Mouse (Mus musculus) spleen, adult 2 months (tissue): ENCODE data around the gene Slc17a6. TPM values are rescaled to one million over a fixed set of nuclear protein-coding genes. Genes with fewer than 3 reads are reported as not detected.

Experiments used
- DNase-seq, 2 experiments: peaks; one replicate each; pipeline versions ENCODE4 v3.0.0 to v3.0.0-alpha.2; 2012 to 2021; ENCODE audit warnings: low spot score in 2 of 2, low read depth in 1 of 2
- H3K27ac ChIP-seq: fragments of 200-500 bp; 2 replicates; pipeline ENCODE4 v1.5.1; 2012; ENCODE audit warnings: low read length, inconsistent platforms; ENCODE audit not compliant: insufficient read depth
- H3K27me3 ChIP-seq: fragments of 200-500 bp; 2 replicates; pipeline ENCODE4 v1.6.1; 2012; ENCODE audit warnings: mild to moderate bottlenecking, moderate library complexity, low read length, inconsistent platforms; ENCODE audit not compliant: control insufficient read depth, insufficient read depth
- H3K36me3 ChIP-seq: fragments of 200-500 bp; 2 replicates; pipeline ENCODE4 v1.6.1; 2012; ENCODE audit warnings: mild to moderate bottlenecking, low read length, inconsistent platforms; ENCODE audit not compliant: control insufficient read depth, insufficient read depth
- H3K4me1 ChIP-seq: fragments of 200-500 bp; 2 replicates; pipeline ENCODE4 v1.6.1; 2011; ENCODE audit warnings: inconsistent platforms; ENCODE audit not compliant: control insufficient read depth, insufficient read depth, insufficient read length
- H3K4me3 ChIP-seq: fragments of 200-500 bp; 2 replicates; pipeline ENCODE4 v1.5.1; 2011; ENCODE audit warnings: mild to moderate bottlenecking, inconsistent platforms; ENCODE audit not compliant: insufficient read depth, insufficient read length; ENCODE audit errors: extremely low read depth
- CTCF ChIP-seq: fragments of 200-500 bp; IDR thresholded peaks from 2 replicates; pipeline ENCODE4 v1.5.1; 2011; ENCODE audit warnings: mild to moderate bottlenecking, inconsistent platforms; ENCODE audit not compliant: insufficient read depth, insufficient read length, insufficient replicate concordance; ENCODE audit errors: extremely low read depth
- POLR2A ChIP-seq: fragments of 200-500 bp; IDR thresholded peaks from 2 replicates; pipeline ENCODE4 v1.6.1; 2011; ENCODE audit warnings: low read depth, low read length, inconsistent platforms
- WGBS: fragments of 180-500 bp; shearing (Covaris S2); methylation state at CpG from one replicate; pipeline ENCODE4 v1.1.7; 2018; 5-methylcytosine and 5-hydroxymethylcytosine counted together
- polyA plus RNA-seq: library from polyadenylated mRNA; depleted of rRNA; stranded (reverse); fragments of >200 nt; gene quantifications from 2 replicates; pipeline ENCODE4 v1.2.3, GENCODE M21; 2012

Slc17a6 gene
- polyA plus RNA-seq, 1 experiment, result not detected

GRCm38 (mm10) chr7:51627666-51628065 is 5.9 kb downstream of the Slc17a6 start:
- TF ChIP-seq CTCF, result no peak
- TF ChIP-seq POLR2A, result no peak
- H3K4me3 ChIP-seq, result no peak overlapping the region
- H3K27me3 ChIP-seq, result peaks cover 3% of the 10 kb centered on the region
- no peak overlapping the region for H3K27ac ChIP-seq
- no peaks in the 10 kb centered on the region for H3K36me3 ChIP-seq
- WGBS, result 5% methylated on average over 9 of the region's 9 CpGs
- DNase-seq, result no peak
- H3K4me1 ChIP-seq, result no peaks in the 10 kb centered on the region

- Histone ChIP-seq H3K36me3 (no peaks in the 10 kb centered on the region), H3K27ac (no peak overlapping the region), H3K4me1 (no peaks in the 10 kb centered on the region), H3K4me3 (no peak overlapping the region), H3K27me3 (peaks cover 3% of the 10 kb centered on the region)
- TF ChIP-seq POLR2A (no peak), CTCF (no peak)
- WGBS, result 8% methylated on average over 9 of the region's 9 CpGs
- DNase-seq, result no peak
Measured at GRCm38 (mm10) chr7:51628349-51628748, 6.5 kb downstream of the Slc17a6 start.

- DNase-seq, result no peak
- H3K36me3 ChIP-seq, result no peaks in the 10 kb centered on the region
- H3K27ac ChIP-seq, result no peak overlapping the region
- H3K4me3 ChIP-seq, result no peak overlapping the region
- H3K27me3 ChIP-seq, result peaks cover 3% of the 10 kb centered on the region
- 14% methylated on average over 3 of the region's 3 CpGs for WGBS
- TF ChIP-seq POLR2A (no peak), CTCF (no peak)
- H3K4me1 ChIP-seq, result no peaks in the 10 kb centered on the region
Measured at GRCm38 (mm10) chr7:51629206-51629605, 7.4 kb downstream of the Slc17a6 start.

- H3K27ac ChIP-seq, result no peak overlapping the region
- H3K4me1 ChIP-seq, result no peaks in the 10 kb centered on the region
- no peak overlapping the region for H3K4me3 ChIP-seq
- no peak for TF ChIP-seq POLR2A
- TF ChIP-seq CTCF, result no peak
- no peaks in the 10 kb centered on the region for H3K36me3 ChIP-seq
- 54% methylated on average over 3 of the region's 3 CpGs for WGBS
- peaks cover 3% of the 10 kb centered on the region for H3K27me3 ChIP-seq
- DNase-seq, result no peak
Measured at GRCm38 (mm10) chr7:51631171-51631570, 9.4 kb downstream of the Slc17a6 start.

DNA sequence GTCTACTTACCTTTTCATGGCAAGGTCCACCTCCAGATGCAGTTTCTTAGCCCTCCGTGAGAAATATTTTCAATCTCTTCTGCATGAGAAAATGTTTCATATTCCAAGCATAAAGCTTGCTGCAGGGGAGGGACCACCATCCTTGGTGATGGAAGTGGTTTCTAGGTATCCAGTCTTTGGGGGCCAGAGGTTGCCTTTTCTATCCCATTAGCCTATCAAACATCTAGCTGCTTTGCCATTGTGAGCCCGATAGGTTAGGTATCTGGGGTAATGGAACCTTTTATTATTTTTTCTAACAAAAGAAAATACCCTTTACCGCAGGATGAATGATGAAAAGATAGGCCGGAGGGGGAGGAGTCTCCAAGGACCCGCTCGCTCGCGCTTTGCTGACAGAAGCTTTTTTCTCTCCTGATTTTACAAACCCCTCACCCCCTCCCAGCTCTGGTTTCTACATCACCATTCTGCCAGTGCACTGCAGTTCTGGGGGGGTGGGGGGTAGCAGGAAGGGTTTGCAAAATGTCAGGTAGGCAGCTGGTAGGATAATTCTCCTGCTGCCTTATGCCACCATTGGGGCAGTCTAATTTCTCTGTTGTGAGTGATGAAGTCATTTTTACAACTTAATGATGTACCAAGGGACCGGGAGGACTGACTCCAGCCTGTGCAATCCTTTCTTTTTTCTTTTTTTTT is 10.9 kb downstream of the Slc17a6 start:
- no peak overlapping the region for H3K27ac ChIP-seq
- WGBS, result 19% methylated on average over 9 of the region's 9 CpGs

DNA sequence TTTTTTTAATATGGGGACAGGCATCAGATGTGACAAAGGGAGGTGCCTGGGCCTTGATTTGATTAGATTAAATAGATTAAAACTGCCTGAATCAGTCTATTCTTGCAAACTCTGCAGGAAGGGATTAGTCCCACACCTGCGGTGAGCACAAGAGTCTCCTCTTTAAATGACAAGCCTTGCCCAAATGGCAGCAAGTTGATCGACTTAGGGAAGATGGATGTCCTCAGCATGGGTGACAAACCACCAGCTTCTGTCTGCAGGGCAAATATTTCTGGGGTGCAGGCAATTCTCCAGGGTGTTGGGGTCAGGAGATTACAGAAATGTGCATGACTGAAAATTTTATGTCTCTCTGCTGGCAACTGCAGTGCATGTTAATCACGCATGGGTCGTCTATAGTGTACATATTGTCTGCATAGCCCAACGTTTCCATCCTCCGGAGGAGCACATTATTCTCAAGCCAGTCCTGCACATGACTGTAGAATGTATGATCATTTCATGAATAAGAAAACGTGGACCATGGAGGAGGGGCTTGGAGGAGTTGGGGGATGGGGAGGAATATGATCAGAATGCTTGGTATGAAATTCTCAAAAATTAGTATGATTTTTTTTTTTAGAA is 11.5 kb downstream of the Slc17a6 start:
- Histone ChIP-seq H3K4me1 (no peaks in the 10 kb centered on the region), H3K4me3 (no peak overlapping the region), H3K27me3 (no peaks in the 10 kb centered on the region), H3K27ac (no peak overlapping the region), H3K36me3 (no peaks in the 10 kb centered on the region)
- WGBS, result 12% methylated on average over 7 of the region's 7 CpGs
- TF ChIP-seq CTCF (no peak), POLR2A (no peak)
- DNase-seq, result no peak

More for the DNA sequence above, 10.9 kb downstream of the Slc17a6 start:
- Histone ChIP-seq H3K27me3 (no peaks in the 10 kb centered on the region), H3K4me3 (no peak overlapping the region), H3K4me1 (no peaks in the 10 kb centered on the region), H3K36me3 (no peaks in the 10 kb centered on the region)
- DNase-seq, result no peak
- TF ChIP-seq POLR2A, result no peak
- TF ChIP-seq CTCF, result no peak

- Histone ChIP-seq H3K27me3 (no peaks in the 10 kb centered on the region), H3K4me1 (no peaks in the 10 kb centered on the region), H3K4me3 (no peak overlapping the region), H3K27ac (no peak overlapping the region), H3K36me3 (no peaks in the 10 kb centered on the region)
- TF ChIP-seq CTCF, result no peak
- TF ChIP-seq POLR2A, result no peak
- WGBS, result 69% methylated on average over 3 of the region's 3 CpGs
- DNase-seq, result no peak
Measured at GRCm38 (mm10) chr7:51657152-51657551, 35.3 kb downstream of the Slc17a6 start.
